Mouse (Mus musculus): ENCODE results near the gene Kl. TPM values are rescaled to one million over a fixed set of nuclear protein-coding genes. Genes with fewer than 3 reads are reported as not detected.

Kl gene
- polyA plus RNA-seq, 1 experiment from 2014 or later, result 0.13 TPM

DNA sequence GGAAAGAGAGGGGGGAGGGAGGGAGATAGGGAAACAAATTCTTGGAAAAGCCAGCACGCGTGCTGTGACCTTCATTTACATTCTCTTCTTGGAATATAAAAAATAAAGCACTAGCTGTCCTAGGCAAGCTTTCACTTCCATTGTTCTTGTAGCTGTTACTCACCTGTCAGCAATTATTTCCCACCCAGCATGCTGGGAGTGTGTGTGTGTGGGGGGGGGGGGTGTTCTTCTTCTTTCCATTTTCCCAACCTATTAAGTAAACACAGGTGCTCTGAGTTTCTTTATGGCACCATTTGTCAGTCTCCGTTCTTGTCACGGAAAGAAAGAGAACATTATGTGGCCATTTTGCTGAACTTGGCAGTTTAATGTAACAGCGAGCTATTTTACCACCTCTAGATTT is 66.6 kb downstream of the Kl start:
- H3K9me3 ChIP-seq (replicated peaks; ENCODE audit: control insufficient read depth, low read length), result 0 out of 2 replicates have a peak, but pooled peaks cover 3% of the 10 kb centered on the region
- H3K27ac ChIP-seq (ENCODE audit: low read length), result peak overlapping the region; percentile 75; the same call in 1 of the 2 replicates
- no peaks in the 10 kb centered on the region for H3K27me3 ChIP-seq (ENCODE audit: control insufficient read depth, insufficient read depth, low read length)
- H3K4me3 ChIP-seq (replicated peaks; ENCODE audit: low read length), result no peak overlapping the region
- 35% methylated on average over 5 of the region's 5 CpGs for WGBS
- H3K4me2 ChIP-seq (ENCODE audit: low read depth, low read length), result no peak overlapping the region
- peaks cover 17% of the 10 kb centered on the region; the same call in 1 of the 2 replicates for H3K4me1 ChIP-seq (ENCODE audit: control insufficient read depth, insufficient read depth, low read length)
- ATAC-seq (ENCODE audit: insufficient read depth, low FRiP score), result no peak
- H3K36me3 ChIP-seq (ENCODE audit: control insufficient read depth, insufficient read depth, low read length), result no peaks in the 10 kb centered on the region
- H3K9ac ChIP-seq (ENCODE audit: low read length), result no peak overlapping the region

DNA sequence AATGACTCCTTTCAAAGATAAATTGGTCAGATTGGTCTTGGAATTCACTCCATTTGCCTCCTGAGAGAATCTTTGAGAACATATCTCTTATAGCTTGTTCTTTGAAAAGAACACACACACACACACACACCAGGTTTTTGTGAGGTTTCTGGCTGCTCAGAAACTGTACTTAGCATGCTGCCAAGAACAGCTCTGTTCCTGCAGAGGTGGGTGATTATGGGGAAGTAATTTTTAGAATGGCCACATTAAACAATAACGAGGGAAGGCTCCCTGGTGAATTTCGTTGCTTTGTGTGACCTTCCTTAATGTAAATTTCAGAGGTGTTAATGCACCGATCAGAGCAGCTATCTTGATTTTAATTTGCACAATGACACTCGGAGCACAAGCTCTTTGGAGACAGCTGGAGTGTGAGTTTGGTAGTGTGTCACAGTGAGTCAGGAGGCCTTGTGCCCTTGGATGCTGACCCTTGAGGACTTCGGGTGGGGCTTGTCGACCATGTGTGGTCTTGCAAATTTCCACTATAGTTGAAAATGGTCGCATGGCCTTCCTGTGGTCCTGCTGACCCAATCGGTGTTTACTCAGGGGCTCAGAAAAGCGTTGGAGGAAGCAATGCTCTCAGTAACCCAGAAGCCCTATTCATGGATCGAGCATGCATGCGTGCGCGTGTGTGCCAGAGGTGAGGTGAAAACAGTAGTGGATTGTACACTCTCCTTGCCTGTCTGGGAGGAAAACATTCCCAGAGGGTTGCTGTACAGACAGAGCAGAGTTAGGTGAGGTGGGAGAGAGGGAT is 67.8 kb downstream of the Kl start:
- no peak overlapping the region for H3K4me2 ChIP-seq (ENCODE audit: low read depth, low read length)
- H3K27ac ChIP-seq (ENCODE audit: low read length), result no peak overlapping the region; the same call in 1 of the 2 replicates
- H3K36me3 ChIP-seq (ENCODE audit: control insufficient read depth, insufficient read depth, low read length), result no peaks in the 10 kb centered on the region
- H3K9me3 ChIP-seq (replicated peaks; ENCODE audit: control insufficient read depth, low read length), result no peaks in the 10 kb centered on the region
- no peak for ATAC-seq (ENCODE audit: insufficient read depth, low FRiP score)
- WGBS, result 59% methylated on average over 13 of the region's 13 CpGs
- H3K4me3 ChIP-seq (replicated peaks; ENCODE audit: low read length), result no peak overlapping the region
- H3K27me3 ChIP-seq (ENCODE audit: control insufficient read depth, insufficient read depth, low read length), result no peaks in the 10 kb centered on the region
- H3K4me1 ChIP-seq (ENCODE audit: control insufficient read depth, insufficient read depth, low read length), result peaks cover 17% of the 10 kb centered on the region; the same call in 1 of the 2 replicates
- H3K9ac ChIP-seq (ENCODE audit: low read length), result no peak overlapping the region

DNA sequence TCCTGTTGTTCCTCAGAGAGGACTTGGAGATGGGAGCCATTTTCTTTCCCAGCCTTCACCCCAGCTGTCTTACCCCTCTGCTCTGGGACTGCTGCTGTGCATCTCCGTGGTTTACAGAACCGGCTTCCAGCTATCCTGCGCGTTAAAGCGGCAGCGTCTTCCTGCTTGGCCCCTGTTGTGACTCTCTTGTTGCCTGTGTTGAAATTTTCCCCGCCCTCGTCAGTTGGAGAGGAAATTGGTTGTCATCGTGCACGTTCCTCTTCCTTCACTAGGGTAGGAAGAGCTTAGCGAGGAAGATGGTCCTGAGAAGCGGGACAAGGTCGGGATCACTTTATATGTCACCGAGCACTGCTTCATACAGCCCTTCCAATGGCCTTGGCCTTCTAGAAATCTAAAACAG is 68.4 kb downstream of the Kl start:
- H3K27me3 ChIP-seq (ENCODE audit: control insufficient read depth, insufficient read depth, low read length), result no peaks in the 10 kb centered on the region
- no peak for ATAC-seq (ENCODE audit: insufficient read depth, low FRiP score)
- no peak overlapping the region for H3K4me2 ChIP-seq (ENCODE audit: low read depth, low read length)
- no peak overlapping the region for H3K27ac ChIP-seq (ENCODE audit: low read length)
- WGBS, result 74% methylated on average over 14 of the region's 14 CpGs
- no peaks in the 10 kb centered on the region for H3K9me3 ChIP-seq (replicated peaks; ENCODE audit: control insufficient read depth, low read length)
- no peaks in the 10 kb centered on the region for H3K36me3 ChIP-seq (ENCODE audit: control insufficient read depth, insufficient read depth, low read length)
- peaks cover 17% of the 10 kb centered on the region; the same call in 1 of the 2 replicates for H3K4me1 ChIP-seq (ENCODE audit: control insufficient read depth, insufficient read depth, low read length)
- H3K4me3 ChIP-seq (replicated peaks; ENCODE audit: low read length), result no peak overlapping the region
- no peak overlapping the region for H3K9ac ChIP-seq (ENCODE audit: low read length)

DNA sequence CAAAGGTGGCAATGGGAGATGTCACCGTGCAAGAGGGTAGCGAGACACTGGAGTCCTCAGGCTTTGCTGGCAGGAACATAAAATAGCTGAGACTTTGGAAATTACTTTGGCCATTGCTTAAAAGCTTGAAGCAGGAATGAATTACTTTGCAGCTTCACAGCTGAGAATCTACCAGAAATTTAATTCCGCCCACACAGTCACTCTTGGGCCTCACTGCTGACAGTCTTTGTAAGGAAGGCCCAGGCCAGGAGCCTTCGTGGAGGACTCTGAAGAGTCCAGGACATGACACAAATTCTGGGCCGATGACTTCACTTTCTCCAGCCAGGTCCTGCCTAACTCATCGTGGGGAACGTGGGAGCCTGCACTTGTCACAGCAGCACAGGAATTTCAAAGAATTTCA is 69.6 kb downstream of the Kl start:
- peaks cover 17% of the 10 kb centered on the region; the same call in 1 of the 2 replicates for H3K4me1 ChIP-seq (ENCODE audit: control insufficient read depth, insufficient read depth, low read length)
- no peaks in the 10 kb centered on the region for H3K36me3 ChIP-seq (ENCODE audit: control insufficient read depth, insufficient read depth, low read length)
- 76% methylated on average over 7 of the region's 7 CpGs for WGBS
- H3K4me2 ChIP-seq (ENCODE audit: low read depth, low read length), result no peak overlapping the region
- H3K9ac ChIP-seq (ENCODE audit: low read length), result no peak overlapping the region
- no peaks in the 10 kb centered on the region for H3K9me3 ChIP-seq (replicated peaks; ENCODE audit: control insufficient read depth, low read length)
- no peaks in the 10 kb centered on the region for H3K27me3 ChIP-seq (ENCODE audit: control insufficient read depth, insufficient read depth, low read length)
- ATAC-seq (ENCODE audit: insufficient read depth, low FRiP score), result no peak
- no peak overlapping the region for H3K27ac ChIP-seq (ENCODE audit: low read length)
- no peak overlapping the region for H3K4me3 ChIP-seq (replicated peaks; ENCODE audit: low read length)

DNA sequence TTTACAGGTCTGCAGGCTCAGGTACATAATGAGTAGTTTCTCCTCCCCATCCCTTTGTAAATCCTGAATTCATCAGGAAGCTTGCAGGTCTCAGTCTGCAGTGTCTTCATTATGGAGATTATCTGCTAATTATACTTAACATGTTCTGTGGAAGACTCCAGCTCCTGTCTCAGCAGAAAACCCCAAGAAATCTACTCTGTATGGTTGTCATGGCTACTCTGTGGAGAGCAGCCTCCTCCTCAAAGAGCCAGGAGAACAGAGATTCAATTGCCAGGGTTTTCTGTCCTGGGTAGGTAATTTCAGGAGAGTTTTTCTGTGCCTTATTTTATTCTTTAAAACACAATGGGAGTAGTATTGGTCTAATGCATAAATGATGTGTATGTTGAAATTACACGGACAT is 70.5 kb downstream of the Kl start:
- H3K27ac ChIP-seq (ENCODE audit: low read length), result peak overlapping the region; percentile 81

DNA sequence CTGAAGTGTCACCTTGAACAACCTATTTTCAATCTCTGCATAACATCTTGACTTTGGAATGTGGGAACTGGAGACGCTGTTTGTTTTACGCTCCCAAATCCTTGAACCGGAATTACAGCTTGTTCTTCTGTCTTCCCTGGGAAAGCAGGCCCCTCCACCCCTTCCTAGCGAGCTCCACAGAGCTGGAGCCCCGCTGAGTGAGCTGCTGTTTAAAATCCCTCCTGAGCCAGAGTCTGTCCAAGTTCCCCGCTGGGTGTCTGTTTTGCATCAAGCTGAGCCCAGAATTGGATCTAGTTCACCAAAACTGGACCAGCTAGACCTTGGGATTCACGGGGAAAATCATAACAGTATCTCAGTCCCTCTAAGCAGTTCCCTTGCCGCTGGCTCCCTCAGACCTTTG is 71.1 kb downstream of the Kl start:
- Histone ChIP-seq H3K36me3 (ENCODE audit: control insufficient read depth, insufficient read depth, low read length) (no peaks in the 10 kb centered on the region), H3K4me3 (replicated peaks; ENCODE audit: low read length) (no peak overlapping the region), H3K4me1 (ENCODE audit: control insufficient read depth, insufficient read depth, low read length) (peaks cover 17% of the 10 kb centered on the region; the same call in 1 of the 2 replicates), H3K27ac (ENCODE audit: low read length) (peak overlapping the region; percentile 81), H3K9ac (ENCODE audit: low read length) (peak overlapping the region; percentile 37; the same call in 1 of the 2 replicates), H3K4me2 (ENCODE audit: low read depth, low read length) (peak overlapping the region; percentile 24; the same call in 1 of the 2 replicates), H3K27me3 (ENCODE audit: control insufficient read depth, insufficient read depth, low read length) (no peaks in the 10 kb centered on the region), H3K9me3 (replicated peaks; ENCODE audit: control insufficient read depth, low read length) (no peaks in the 10 kb centered on the region)
- 9% methylated on average over 8 of the region's 8 CpGs for WGBS
- peak; percentile 83 for ATAC-seq (ENCODE audit: insufficient read depth, low FRiP score)

More for the DNA sequence above, 70.5 kb downstream of the Kl start:
- Histone ChIP-seq H3K9me3 (replicated peaks; ENCODE audit: control insufficient read depth, low read length) (no peaks in the 10 kb centered on the region), H3K4me3 (replicated peaks; ENCODE audit: low read length) (no peak overlapping the region), H3K27me3 (ENCODE audit: control insufficient read depth, insufficient read depth, low read length) (no peaks in the 10 kb centered on the region), H3K4me1 (ENCODE audit: control insufficient read depth, insufficient read depth, low read length) (peaks cover 17% of the 10 kb centered on the region; the same call in 1 of the 2 replicates), H3K36me3 (ENCODE audit: control insufficient read depth, insufficient read depth, low read length) (no peaks in the 10 kb centered on the region), H3K9ac (ENCODE audit: low read length) (no peak overlapping the region), H3K4me2 (ENCODE audit: low read depth, low read length) (no peak overlapping the region)
- WGBS, result 8% methylated on average over 1 of the region's 1 CpGs
- no peak for ATAC-seq (ENCODE audit: insufficient read depth, low FRiP score)

DNA sequence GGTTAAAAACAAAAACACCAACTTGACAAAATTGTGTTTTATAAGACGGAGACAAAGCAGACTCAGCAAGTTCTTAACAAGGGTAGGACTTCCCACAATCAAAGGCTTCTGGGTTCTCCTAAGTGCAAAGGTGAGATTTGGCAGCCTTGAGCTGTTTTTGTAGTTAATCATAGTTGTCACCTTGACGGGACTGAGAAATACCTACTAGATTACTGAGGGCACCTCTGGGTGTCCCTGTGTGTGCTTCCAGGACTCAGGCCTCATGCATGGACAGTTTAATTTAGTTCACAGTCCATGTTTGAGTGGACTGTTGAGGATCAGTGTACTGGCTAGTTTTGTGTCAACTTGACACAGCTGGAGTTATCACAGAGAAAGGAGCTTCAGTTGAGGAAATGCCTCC is 72.1 kb downstream of the Kl start:
- H3K9me3 ChIP-seq (replicated peaks; ENCODE audit: control insufficient read depth, low read length), result no peaks in the 10 kb centered on the region
- no peak overlapping the region for H3K4me2 ChIP-seq (ENCODE audit: low read depth, low read length)
- ATAC-seq (ENCODE audit: insufficient read depth, low FRiP score), result no peak
- H3K27me3 ChIP-seq (ENCODE audit: control insufficient read depth, insufficient read depth, low read length), result no peaks in the 10 kb centered on the region
- H3K9ac ChIP-seq (ENCODE audit: low read length), result no peak overlapping the region
- H3K36me3 ChIP-seq (ENCODE audit: control insufficient read depth, insufficient read depth, low read length), result no peaks in the 10 kb centered on the region
- WGBS, result 72% methylated on average over 2 of the region's 2 CpGs
- peak overlapping the region; percentile 81; the same call in 1 of the 2 replicates for H3K27ac ChIP-seq (ENCODE audit: low read length)
- no peak overlapping the region for H3K4me3 ChIP-seq (replicated peaks; ENCODE audit: low read length)
- peaks cover 17% of the 10 kb centered on the region; the same call in 1 of the 2 replicates for H3K4me1 ChIP-seq (ENCODE audit: control insufficient read depth, insufficient read depth, low read length)

DNA sequence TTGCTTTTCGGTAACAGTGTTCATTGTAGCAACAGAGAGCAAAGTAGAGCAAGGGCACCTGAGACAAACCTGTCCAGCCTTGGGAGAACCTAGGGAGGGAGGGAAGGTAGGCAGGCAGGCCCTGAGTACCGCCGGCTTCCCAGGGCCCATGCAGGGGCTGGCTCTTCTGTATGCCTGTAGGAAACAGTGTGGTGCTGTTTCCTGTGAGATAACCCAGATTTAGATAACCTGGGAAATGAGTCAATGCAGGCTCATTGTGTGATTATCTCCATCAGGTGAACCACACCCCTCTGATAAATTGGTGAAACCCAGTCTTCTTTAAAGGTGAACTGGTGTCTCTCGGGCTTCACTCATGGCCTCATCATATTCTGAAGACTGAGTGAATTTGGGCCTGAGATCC is 73.7 kb downstream of the Kl start:
- no peak for ATAC-seq (ENCODE audit: insufficient read depth, low FRiP score)
- 77% methylated on average over 4 of the region's 4 CpGs for WGBS
- Histone ChIP-seq H3K27me3 (ENCODE audit: control insufficient read depth, insufficient read depth, low read length) (no peaks in the 10 kb centered on the region), H3K27ac (ENCODE audit: low read length) (no peak overlapping the region), H3K4me3 (replicated peaks; ENCODE audit: low read length) (no peak overlapping the region), H3K9ac (ENCODE audit: low read length) (no peak overlapping the region), H3K4me1 (ENCODE audit: control insufficient read depth, insufficient read depth, low read length) (peaks cover 10% of the 10 kb centered on the region; the same call in 1 of the 2 replicates), H3K36me3 (ENCODE audit: control insufficient read depth, insufficient read depth, low read length) (no peaks in the 10 kb centered on the region), H3K4me2 (ENCODE audit: low read depth, low read length) (no peak overlapping the region), H3K9me3 (replicated peaks; ENCODE audit: control insufficient read depth, low read length) (no peaks in the 10 kb centered on the region)

DNA sequence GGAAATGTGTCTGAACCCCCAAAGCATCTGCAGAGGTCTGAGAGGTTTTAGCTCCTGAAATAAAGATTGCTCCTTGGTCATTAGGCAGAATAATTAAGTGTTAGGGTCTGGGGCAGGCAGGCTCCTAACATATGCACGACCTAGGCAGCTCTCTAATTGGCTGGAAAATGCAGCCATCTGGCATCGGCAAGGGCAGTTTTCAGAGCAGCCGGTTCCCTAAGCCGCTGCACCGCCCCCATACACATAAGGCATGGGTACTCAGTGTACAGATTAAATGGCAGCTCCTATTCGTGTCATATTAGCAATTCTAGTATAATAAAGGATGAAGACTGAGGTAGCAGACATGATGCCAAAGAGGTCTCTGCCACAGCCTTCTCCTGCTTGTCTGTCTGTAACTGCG is 74.8 kb downstream of the Kl start:
- WGBS, result 67% methylated on average over 7 of the region's 7 CpGs
- H3K27ac ChIP-seq (ENCODE audit: low read length), result no peak overlapping the region
- H3K9me3 ChIP-seq (replicated peaks; ENCODE audit: control insufficient read depth, low read length), result no peaks in the 10 kb centered on the region
- no peak overlapping the region for H3K4me3 ChIP-seq (replicated peaks; ENCODE audit: low read length)
- no peak overlapping the region for H3K9ac ChIP-seq (ENCODE audit: low read length)
- H3K4me1 ChIP-seq (ENCODE audit: control insufficient read depth, insufficient read depth, low read length), result peaks cover 10% of the 10 kb centered on the region; the same call in 1 of the 2 replicates
- no peak overlapping the region for H3K4me2 ChIP-seq (ENCODE audit: low read depth, low read length)
- no peaks in the 10 kb centered on the region for H3K36me3 ChIP-seq (ENCODE audit: control insufficient read depth, insufficient read depth, low read length)
- no peaks in the 10 kb centered on the region for H3K27me3 ChIP-seq (ENCODE audit: control insufficient read depth, insufficient read depth, low read length)
- no peak for ATAC-seq (ENCODE audit: insufficient read depth, low FRiP score)
